Mouse (Mus musculus): ENCODE results near the gene Sec24c. TPM values are rescaled to one million over a fixed set of nuclear protein-coding genes. Genes with fewer than 3 reads are reported as not detected.
"Not testable (repeated sequence)": the region's sequence is repeated elsewhere in the genome, so short reads cannot be mapped to it uniquely, and the experiment has no call there.

Gene Sec24c
- polyA plus RNA-seq, 2 experiments, result 77.2 to 149 TPM

GRCm38 (mm10) chr14:20700362-20700761 lies 26.3 kb downstream of the Sec24c start:
- Histone ChIP-seq H3K36me3 (ENCODE audit: control insufficient read depth, insufficient read depth, low read length) (peaks cover 22% of the 10 kb centered on the region), H3K9me3 (ENCODE audit: control insufficient read depth, low read length) (no peaks in the 10 kb centered on the region), H3K27ac (replicated peaks; ENCODE audit: low read depth, low read length) (no peak overlapping the region), H3K9ac (ENCODE audit: low read depth, low read length, severe bottlenecking) (no peak overlapping the region), H3K4me3 (replicated peaks; ENCODE audit: low read length) (no peak overlapping the region), H3K4me2 (replicated peaks; ENCODE audit: low read depth, low read length, severe bottlenecking) (no peak overlapping the region), H3K4me1 (ENCODE audit: control insufficient read depth, insufficient read depth, low read length) (peaks cover 37% of the 10 kb centered on the region), H3K27me3 (ENCODE audit: control insufficient read depth, insufficient read depth, low read length) (no peaks in the 10 kb centered on the region)
- DNase-seq (ENCODE audit: low spot score) (no peak), ATAC-seq (ENCODE audit: low FRiP score, low read depth) (no peak)
- 79% methylated on average over 3 of the region's 3 CpGs for WGBS
- TF ChIP-seq POLR2A (IDR thresholded peaks at IDR 0.05; ENCODE audit: borderline replicate concordance, extremely low read depth, insufficient read depth, insufficient read length), result no peak

DNA sequence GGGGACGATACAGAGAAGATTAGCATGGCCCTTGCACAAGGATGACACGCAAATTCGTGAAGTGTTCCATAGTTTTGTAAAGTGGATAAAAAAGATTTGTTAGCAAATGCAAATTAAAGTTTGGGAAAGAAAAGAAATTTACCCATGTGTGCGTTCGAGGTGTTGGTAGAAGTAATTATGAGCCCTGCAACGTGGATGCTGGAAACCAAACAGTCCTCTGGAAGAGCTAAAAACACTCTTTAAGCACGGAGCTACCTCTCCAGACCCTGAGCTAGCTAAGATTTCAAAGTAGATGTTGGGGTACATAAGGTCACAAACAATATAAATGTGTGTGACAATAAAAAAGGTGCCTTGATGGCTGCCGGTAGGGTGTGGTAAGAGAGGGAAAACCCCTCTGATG lies 27.4 kb downstream of the Sec24c start:
- Histone ChIP-seq H3K9me3 (ENCODE audit: control insufficient read depth, low read length) (no peaks in the 10 kb centered on the region), H3K9ac (ENCODE audit: low read depth, low read length, severe bottlenecking) (peak overlapping the region; percentile 1; the same call in 1 of the 2 replicates), H3K36me3 (ENCODE audit: control insufficient read depth, insufficient read depth, low read length) (peaks cover 25% of the 10 kb centered on the region), H3K27me3 (ENCODE audit: control insufficient read depth, insufficient read depth, low read length) (no peaks in the 10 kb centered on the region), H3K4me3 (replicated peaks; ENCODE audit: low read length) (peak overlapping the region; percentile 62), H3K4me2 (replicated peaks; ENCODE audit: low read depth, low read length, severe bottlenecking) (peak overlapping the region; percentile 53), H3K4me1 (ENCODE audit: control insufficient read depth, insufficient read depth, low read length) (peaks cover 29% of the 10 kb centered on the region), H3K27ac (replicated peaks; ENCODE audit: low read depth, low read length) (no peak overlapping the region)
- TF ChIP-seq POLR2A (IDR thresholded peaks at IDR 0.05; ENCODE audit: borderline replicate concordance, extremely low read depth, insufficient read depth, insufficient read length), result no peak
- DNase-seq (ENCODE audit: low spot score), result no peak
- 74% methylated on average over 8 of the region's 8 CpGs for WGBS
- ATAC-seq (ENCODE audit: low FRiP score, low read depth), result no peak

- 10% methylated on average over 15 of the region's 15 CpGs for WGBS
- peaks cover 24% of the 10 kb centered on the region for H3K4me1 ChIP-seq (ENCODE audit: control insufficient read depth, insufficient read depth, low read length)
- H3K4me3 ChIP-seq (replicated peaks; ENCODE audit: low read length), result peak overlapping the region; percentile 62
- H3K9ac ChIP-seq (ENCODE audit: low read depth, low read length, severe bottlenecking), result peak overlapping the region; percentile 71
- H3K9me3 ChIP-seq (ENCODE audit: control insufficient read depth, low read length), result no peaks in the 10 kb centered on the region
- ATAC-seq (ENCODE audit: low FRiP score, low read depth) (peak; percentile 25), DNase-seq (ENCODE audit: low spot score) (no peak)
- H3K27me3 ChIP-seq (ENCODE audit: control insufficient read depth, insufficient read depth, low read length), result no peaks in the 10 kb centered on the region
- no peak for TF ChIP-seq POLR2A (IDR thresholded peaks at IDR 0.05; ENCODE audit: borderline replicate concordance, extremely low read depth, insufficient read depth, insufficient read length)
- H3K27ac ChIP-seq (replicated peaks; ENCODE audit: low read depth, low read length), result peak overlapping the region; percentile 86
- peaks cover 25% of the 10 kb centered on the region for H3K36me3 ChIP-seq (ENCODE audit: control insufficient read depth, insufficient read depth, low read length)
- peak overlapping the region; percentile 53 for H3K4me2 ChIP-seq (replicated peaks; ENCODE audit: low read depth, low read length, severe bottlenecking)
Measured at GRCm38 (mm10) chr14:20702096-20702740, 28.1 kb downstream of the Sec24c start.

GRCm38 (mm10) chr14:20702741-20703381 lies 28.8 kb downstream of the Sec24c start, which contains the start of gene Chchd1:
Gene Chchd1 (plus strand): TSS chr14:20703006.
- TF ChIP-seq POLR2A (IDR thresholded peaks at IDR 0.05; ENCODE audit: borderline replicate concordance, extremely low read depth, insufficient read depth, insufficient read length), result no peak; the same call in 1 of the 2 replicates
- H3K4me1 ChIP-seq (ENCODE audit: control insufficient read depth, insufficient read depth, low read length), result peaks cover 19% of the 10 kb centered on the region
- peaks cover 25% of the 10 kb centered on the region for H3K36me3 ChIP-seq (ENCODE audit: control insufficient read depth, insufficient read depth, low read length)
- no peaks in the 10 kb centered on the region for H3K27me3 ChIP-seq (ENCODE audit: control insufficient read depth, insufficient read depth, low read length)
- H3K27ac ChIP-seq (replicated peaks; ENCODE audit: low read depth, low read length), result peak within 1 kb of the TSS; percentile 86
- peak; percentile 75 for DNase-seq (ENCODE audit: low spot score)
- ATAC-seq (ENCODE audit: low FRiP score, low read depth), result peak; percentile 73
- H3K4me3 ChIP-seq (replicated peaks; ENCODE audit: low read length), result peak within 1 kb of the TSS; percentile 62
- under 1% methylated on average over 61 of the region's 61 CpGs for WGBS
- H3K9me3 ChIP-seq (ENCODE audit: control insufficient read depth, low read length), result no peaks in the 10 kb centered on the region
- H3K9ac ChIP-seq (ENCODE audit: low read depth, low read length, severe bottlenecking), result peak within 1 kb of the TSS; percentile 71
- H3K4me2 ChIP-seq (replicated peaks; ENCODE audit: low read depth, low read length, severe bottlenecking), result peak within 1 kb of the TSS; percentile 53

GRCm38 (mm10) chr14:20703461-20703860 lies 29.4 kb downstream of the Sec24c start:
- peak overlapping the region; percentile 71 for H3K9ac ChIP-seq (ENCODE audit: low read depth, low read length, severe bottlenecking)
- H3K27ac ChIP-seq (replicated peaks; ENCODE audit: low read depth, low read length), result peak overlapping the region; percentile 86; the same call in 1 of the 2 replicates
- H3K27me3 ChIP-seq (ENCODE audit: control insufficient read depth, insufficient read depth, low read length); DNase-seq (ENCODE audit: low spot score); H3K9me3 ChIP-seq (ENCODE audit: control insufficient read depth, low read length); ATAC-seq (ENCODE audit: low FRiP score, low read depth): not testable (repeated sequence)
- peak overlapping the region; percentile 62 for H3K4me3 ChIP-seq (replicated peaks; ENCODE audit: low read length)
- H3K4me2 ChIP-seq (replicated peaks; ENCODE audit: low read depth, low read length, severe bottlenecking), result peak overlapping the region; percentile 53
- 6% methylated on average over 7 of the region's 8 CpGs for WGBS
- peaks cover 20% of the 10 kb centered on the region for H3K4me1 ChIP-seq (ENCODE audit: control insufficient read depth, insufficient read depth, low read length)
- peaks cover 20% of the 10 kb centered on the region for H3K36me3 ChIP-seq (ENCODE audit: control insufficient read depth, insufficient read depth, low read length)

All from limb, embryonic 14.5 days (tissue).